Mouse (Mus musculus) neutrophil, adult 5-6 weeks (primary cell): Measurements from ENCODE around the gene Orm3. TPM values are rescaled to one million over a fixed set of nuclear protein-coding genes. Genes with fewer than 3 reads are reported as not detected.

Experiments
- ATAC-seq: fragments of 151-379, 151-347 bp; 2 replicates; pipeline ENCODE4 v1.8.0; 2017; ENCODE audit warnings: mild to moderate bottlenecking, moderate TSS enrichment; ENCODE audit not compliant: insufficient number of reproducible peaks, poor library complexity, low FRiP score, severe bottlenecking; ENCODE audit errors: extremely low read depth
- total RNA-seq: library from RNA; stranded (forward); fragments of 200-1000 nt; gene quantifications from 2 replicates; pipeline ENCODE4 v1.2.3, GENCODE M21; 2017

Gene Orm3
- total RNA-seq, 1 experiment from 2014 or later, result not detected

GRCm38 (mm10) chr4:63398854-63399609, 43.1 kb downstream of the Orm3 start:
- peak; percentile 67 for ATAC-seq

DNA sequence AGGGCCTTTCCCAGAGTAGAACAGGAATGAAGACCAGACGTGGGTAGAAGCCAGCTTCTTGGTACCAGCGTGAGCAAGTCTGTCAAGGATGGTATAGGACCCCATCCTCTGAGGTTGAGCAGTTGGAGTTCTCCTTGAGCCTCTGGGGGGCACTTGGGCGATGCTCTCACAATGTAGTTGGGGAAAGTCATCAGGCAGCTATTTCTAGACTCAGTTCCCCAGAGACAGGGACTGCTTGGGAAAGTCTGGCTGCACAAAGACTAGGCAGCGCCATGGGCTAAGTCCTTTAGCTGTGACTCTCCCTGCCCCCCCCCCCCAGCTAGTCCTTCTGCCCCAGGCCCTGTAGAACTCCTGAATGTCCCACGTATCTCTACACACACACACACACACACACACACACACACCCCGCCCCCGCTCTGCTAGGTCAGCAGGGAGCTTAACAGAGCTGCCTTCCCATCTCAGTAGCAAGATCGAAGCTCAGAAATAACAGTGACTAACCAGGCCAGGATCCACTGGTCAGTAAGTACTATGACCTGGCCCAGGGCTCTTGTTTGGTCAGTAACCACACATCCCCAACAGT, 43.8 kb downstream of the Orm3 start:
- ATAC-seq, result no peak

- peak; percentile 7; the same call in 1 of the 2 replicates for ATAC-seq
Observed at GRCm38 (mm10) chr4:63400541-63401306, 44.8 kb downstream of the Orm3 start.

DNA sequence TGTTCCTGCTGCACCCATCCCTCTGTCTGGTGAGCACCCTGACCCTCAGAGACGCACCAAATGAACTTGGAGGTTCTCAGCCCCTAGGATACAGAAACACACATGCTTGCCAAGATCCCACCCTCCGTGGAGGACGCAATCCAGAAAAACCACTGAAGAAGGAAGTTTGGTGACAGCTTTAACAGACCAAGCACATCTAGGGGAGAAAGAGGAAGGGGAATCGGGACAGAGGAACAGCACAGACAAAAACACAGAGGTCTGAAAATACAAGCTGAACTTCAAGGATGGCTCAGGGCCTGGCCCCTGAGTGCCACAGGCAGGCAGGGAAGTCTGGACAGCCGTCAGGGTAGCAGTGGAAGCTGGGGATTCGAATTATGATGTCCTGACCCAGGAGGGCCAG, 45.7 kb downstream of the Orm3 start:
- no peak for ATAC-seq

DNA sequence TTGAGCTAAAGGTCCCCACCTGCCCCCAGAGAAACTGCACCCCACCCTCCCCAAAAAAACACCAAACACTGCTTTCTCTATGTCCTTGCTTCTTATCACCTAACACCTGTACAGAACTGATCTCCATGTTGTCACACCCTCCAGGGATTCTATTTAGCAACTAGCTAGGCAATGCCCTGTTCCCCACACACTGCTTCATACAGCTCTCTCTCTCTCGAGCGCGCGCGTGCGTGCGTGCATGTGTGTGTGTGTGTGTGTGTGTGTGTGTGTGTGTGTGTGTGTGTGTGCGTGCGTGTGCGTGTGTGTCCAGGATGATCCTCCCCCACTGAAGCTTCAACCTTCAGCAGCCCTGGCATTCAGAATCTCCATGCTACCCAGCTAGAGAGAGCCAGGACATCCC, 46.1 kb downstream of the Orm3 start:
- ATAC-seq, result no peak

DNA sequence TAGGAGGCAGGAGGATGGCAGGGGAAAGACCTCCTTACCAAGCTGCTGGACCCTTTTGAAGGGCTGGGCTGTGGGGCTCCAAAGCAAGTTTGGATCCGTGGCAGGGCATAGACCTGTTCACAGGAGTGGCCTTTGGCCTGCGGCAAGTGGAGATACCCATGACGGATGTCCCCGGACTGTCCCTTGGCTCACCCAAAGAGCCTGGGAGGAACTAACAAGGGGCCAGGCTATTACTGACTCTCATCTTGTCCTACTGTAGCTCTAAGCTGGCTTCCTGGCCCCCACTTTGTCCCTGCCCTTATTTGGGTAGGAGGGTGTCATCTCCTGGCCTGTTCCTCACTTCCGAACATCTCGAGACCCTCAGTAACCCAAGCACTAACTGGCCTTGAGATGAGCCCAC, 46.6 kb downstream of the Orm3 start:
- ATAC-seq, result no peak

- peak; percentile 11; the same call in 1 of the 2 replicates for ATAC-seq
Observed at GRCm38 (mm10) chr4:63403040-63403959, 47.3 kb downstream of the Orm3 start, which contains the start of gene Akna. TSS of gene Akna (minus strand) at chr4:63403354.

- ATAC-seq, result peak; percentile 24; the same call in 1 of the 2 replicates
Observed at GRCm38 (mm10) chr4:63404205-63404604, 48.2 kb downstream of the Orm3 start.

- peak; percentile 29; the same call in 1 of the 2 replicates for ATAC-seq
Observed at GRCm38 (mm10) chr4:63405051-63405450, 49.1 kb downstream of the Orm3 start.

DNA sequence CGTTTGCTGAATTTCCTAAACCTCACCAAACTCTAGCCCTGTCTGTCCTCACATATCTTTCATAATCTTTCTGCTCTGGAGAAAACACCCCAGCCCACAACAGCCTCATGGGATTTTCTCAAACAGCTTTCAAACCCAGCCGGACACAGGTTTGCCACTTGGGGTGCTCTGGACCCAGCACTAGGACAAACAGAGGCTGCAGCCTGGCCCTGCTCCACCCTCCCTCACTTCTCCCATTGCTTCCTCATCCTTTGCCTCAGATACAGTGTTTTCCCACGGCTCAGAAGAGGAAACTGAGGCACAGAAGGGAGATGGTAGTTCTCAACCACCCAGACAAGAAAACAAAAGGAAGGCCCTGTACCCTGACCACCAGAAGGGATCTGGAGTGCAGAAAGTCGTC, 49.7 kb downstream of the Orm3 start:
- no peak for ATAC-seq

DNA sequence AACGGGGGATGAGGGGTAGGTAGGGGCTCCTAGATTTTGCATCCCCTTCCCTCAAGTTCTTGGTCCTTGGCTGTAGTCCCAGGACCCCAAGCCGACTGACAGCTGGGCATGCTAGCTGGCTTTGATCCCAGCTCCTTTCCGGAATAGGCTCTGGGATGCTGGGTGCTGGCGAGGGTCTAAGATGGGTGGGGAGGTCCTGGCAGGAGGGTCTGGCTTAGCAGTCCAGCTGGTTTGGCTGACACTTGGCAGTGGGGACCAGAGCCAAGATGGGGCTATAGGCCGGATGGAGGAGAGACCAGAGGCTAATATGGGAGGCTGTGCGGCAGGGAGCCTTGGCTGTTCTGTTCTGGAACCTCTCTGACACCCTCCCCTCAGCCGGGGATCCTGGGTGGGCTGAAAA, 52.3 kb downstream of the Orm3 start:
- no peak for ATAC-seq

DNA sequence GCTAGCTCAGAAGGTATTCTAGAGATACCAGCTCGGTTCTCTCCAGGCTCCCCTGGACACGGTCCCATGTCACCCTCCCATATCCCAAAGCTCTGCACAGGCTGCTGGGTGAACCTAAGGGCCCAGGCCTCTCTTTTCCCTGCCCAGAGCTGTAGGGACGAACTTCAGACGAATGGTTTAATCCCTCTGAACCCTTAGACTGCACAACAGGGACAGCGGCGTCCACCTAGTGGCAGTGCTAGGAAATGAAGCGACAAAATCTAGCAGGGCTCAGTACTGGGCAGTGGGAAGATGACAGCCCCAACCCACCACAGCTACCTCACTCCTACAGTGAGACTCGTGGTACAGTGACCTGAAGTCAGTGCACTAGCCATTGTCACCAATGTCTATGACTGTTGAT, 52.7 kb downstream of the Orm3 start:
- peak; percentile 52 for ATAC-seq

Other genes starting within 250 kb of the Orm3 start
- gene Ambp, start 201.4 kb upstream of the Orm3 start, total RNA-seq, result not detected in 2 replicates
- not detected in 2 replicates for gene Kif12, start 184.0 kb upstream of the Orm3 start, total RNA-seq
- gene Col27a1, start 142.2 kb upstream of the Orm3 start, total RNA-seq, result 3.3 and 4.7 TPM in 2 replicates
- not detected in 2 replicates for gene Orm1, start 11.6 kb upstream of the Orm3 start, total RNA-seq
- not detected in 2 replicates for gene Orm2, start 6.3 kb downstream of the Orm3 start, total RNA-seq
- 186 and 189 TPM in 2 replicates for gene Akna, start 47.2 kb downstream of the Orm3 start, total RNA-seq
- 13.3 and 21.5 TPM in 2 replicates for gene Whrn, start 139.8 kb downstream of the Orm3 start, total RNA-seq
- gene Atp6v1g1, start 188.6 kb downstream of the Orm3 start, total RNA-seq, result 150 and 174 TPM in 2 replicates
- 23.6 and 25.5 TPM in 2 replicates for gene Tmem268, start 202.6 kb downstream of the Orm3 start, total RNA-seq
- gene Gm11213, start 249.1 kb downstream of the Orm3 start, total RNA-seq, result not detected in 2 replicates